Mouse (Mus musculus): ENCODE measurements around the gene Csf2ra. TPM values are rescaled to one million over a fixed set of nuclear protein-coding genes. Genes with fewer than 3 reads are reported as not detected.

Csf2ra gene
- total and polyA plus RNA-seq, 3 experiments: 2.3 to 10.4 (median 4.3) TPM

DNA sequence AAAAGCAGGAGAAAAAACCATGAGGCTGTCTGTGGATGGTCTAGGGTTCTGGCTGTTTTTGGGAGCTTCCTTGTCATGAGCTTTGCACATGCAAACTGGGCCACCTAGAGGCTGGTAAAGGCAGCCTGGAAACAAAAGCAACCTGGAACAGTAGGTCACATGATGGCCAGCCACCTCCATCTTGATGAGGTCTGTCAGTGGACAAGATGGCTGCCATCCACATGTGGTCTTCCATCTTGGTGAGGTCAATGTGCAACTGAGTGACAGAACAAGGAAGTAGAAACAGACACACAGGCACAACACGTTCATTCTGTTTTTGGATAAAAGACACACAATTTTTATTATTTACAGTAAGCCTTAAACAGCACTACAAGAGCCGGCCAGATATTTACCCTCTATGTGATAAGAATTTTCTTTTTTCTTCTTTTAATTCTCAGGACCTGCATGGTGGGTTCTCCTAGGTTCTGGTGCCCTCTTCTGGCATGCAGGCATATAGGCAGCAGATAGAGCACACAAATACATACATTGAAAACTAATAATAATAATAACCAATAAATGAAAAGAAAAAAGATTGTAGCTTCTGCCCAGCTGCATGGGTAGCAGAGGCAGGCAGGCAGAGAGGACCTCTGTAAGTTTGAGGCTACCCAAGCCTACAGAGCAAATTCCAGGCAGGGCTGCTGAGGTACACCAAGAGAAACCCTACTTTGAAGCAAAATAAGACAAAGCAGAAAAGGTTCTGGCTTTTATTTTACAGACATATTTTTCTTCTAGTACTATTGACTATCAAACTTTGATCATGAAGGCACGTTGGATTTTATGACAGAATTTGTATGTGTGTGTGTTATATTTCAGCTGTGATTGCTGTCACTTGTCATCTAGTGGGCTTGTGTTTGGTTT lies 37.4 kb upstream of the Csf2ra start (continued):
- TF ChIP-seq GABPA (IDR thresholded peaks at IDR 0.05; ENCODE audit: insufficient replicate concordance, low read depth, low read length) (no peak; the same call in 1 of the 2 replicates), ZNF384 (IDR thresholded peaks at IDR 0.05; ENCODE audit: low read depth, low read length) (no peak), CHD1 (IDR thresholded peaks at IDR 0.05; ENCODE audit: low read depth, low read length) (0 out of 2 replicates have a peak, but pooled peaks have one; percentile 59), BHLHE40 (IDR thresholded peaks at IDR 0.05; ENCODE audit: low read depth, low read length) (peak; percentile 61; the same call in 1 of the 2 replicates), NELFE (IDR thresholded peaks at IDR 0.05; ENCODE audit: low read depth, low read length) (no peak; the same call in 1 of the 2 replicates), TBP (conservative IDR thresholded peaks at IDR 0.05; ENCODE audit: low read depth, low read length) (peak; percentile 52; the same call in 1 of the 2 replicates), ZKSCAN1 (IDR thresholded peaks at IDR 0.05; ENCODE audit: borderline replicate concordance, low read depth, low read length) (no peak), MYC (IDR thresholded peaks at IDR 0.05; ENCODE audit: low read depth, low read length) (peak; percentile 96), POLR2A (IDR thresholded peaks at IDR 0.05; ENCODE audit: low read depth, low read length) (no peak), POLR2AphosphoS2 (IDR thresholded peaks at IDR 0.05; ENCODE audit: low read depth, low read length) (no peak)

DNA sequence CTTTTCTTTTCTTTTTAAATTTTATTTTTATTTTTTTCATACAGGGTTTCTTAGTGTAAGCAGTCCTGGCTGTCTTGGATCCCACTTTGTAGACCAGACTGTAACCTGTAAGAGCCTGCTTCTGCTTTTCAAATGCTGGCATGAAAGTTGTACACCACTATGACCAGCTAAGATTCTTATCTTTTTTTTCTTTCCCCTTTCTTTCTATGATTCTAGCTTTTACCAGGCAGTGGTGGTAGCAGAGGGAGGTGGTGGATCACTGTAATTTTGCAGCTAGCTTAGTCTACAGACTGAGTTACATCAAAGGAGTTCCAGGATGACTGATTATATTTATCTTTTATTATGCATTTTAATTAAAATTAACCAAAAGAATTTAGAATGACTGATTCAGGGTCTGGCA lies 36.7 kb upstream of the Csf2ra start:
- Histone ChIP-seq H3K27ac (ENCODE audit: insufficient read depth, low read depth) (no peak overlapping the region), H3K27me3 (replicated peaks) (no peaks in the 10 kb centered on the region), H3K4me3 (replicated peaks in 1 of 3; ENCODE audit: low read depth in 2 of 3, low read length in 2 of 3, poor library complexity in 1 of 3) (no peak overlapping the region), H3K9ac (ENCODE audit: insufficient read depth, low read depth) (no peak overlapping the region), H3K4me2 (ENCODE audit: insufficient read depth, low read depth, poor library complexity, severe bottlenecking) (no peak overlapping the region), H3K4me1 (ENCODE audit: control insufficient read depth in 1 of 2, insufficient read depth in 2 of 2) (peaks cover 5 to 16% of the 10 kb centered on the region in 2 experiments; a peak in 3 of 4 replicates), H3K9me3 (replicated peaks; ENCODE audit: low read length) (no peaks in the 10 kb centered on the region), H3K36me3 (replicated peaks in 1 of 2; ENCODE audit: control insufficient read depth in 1 of 2, insufficient read depth in 1 of 2, low read length in 1 of 2) (no peaks in the 10 kb centered on the region), H3K79me2 (replicated peaks; ENCODE audit: control insufficient read depth, extremely low read depth, insufficient read depth, poor library complexity, severe bottlenecking) (no peaks in the 10 kb centered on the region)
- TF ChIP-seq MYC (IDR thresholded peaks at IDR 0.05; ENCODE audit: low read depth, low read length) (no peak), PAX5 (IDR thresholded peaks at IDR 0.05; ENCODE audit: low read length) (no peak), POLR2A (IDR thresholded peaks at IDR 0.05; ENCODE audit: low read depth, low read length) (no peak), RAD21 (IDR thresholded peaks at IDR 0.05; ENCODE audit: low read depth, low read length) (no peak), JUN (IDR thresholded peaks at IDR 0.05; ENCODE audit: insufficient read depth, low read depth, low read length) (no peak), KAT2A (IDR thresholded peaks at IDR 0.05; ENCODE audit: insufficient replicate concordance, low read length) (no peak), NRF1 (IDR thresholded peaks at IDR 0.05; ENCODE audit: low read depth, low read length) (no peak), HCFC1 (IDR thresholded peaks at IDR 0.05; ENCODE audit: low read depth, low read length) (no peak), CTCF (conservative IDR thresholded peaks at IDR 0.05 in 1 of 2, IDR thresholded peaks at IDR 0.05 in 1 of 2; ENCODE audit: low read depth in 2 of 2, low read length in 2 of 2) (no peak)
- in situ Hi-C loops (cut with MboI; ENCODE audit: low pct_ligation_motif_present, low pct_unique_long_range_greater_than_20kb, low sequenced_read_pairs) (loop anchor here (5.0 kb wide), 1 partner anchor 68 kb away; no protein-coding TSS in a partner anchor), dilution Hi-C loops (cut with MboI; ENCODE audit: extremely low pct_ligation_motif_present, extremely low pct_unique_long_range_greater_than_20kb, low sequenced_read_pairs) (no loop called here)
- no peak for DNase-seq (ENCODE audit: extremely low read depth)
